Mouse (Mus musculus): ENCODE results near the gene Prex1. TPM values are rescaled to one million over a fixed set of nuclear protein-coding genes. Genes with fewer than 3 reads are reported as not detected.

Gene Prex1
- total and polyA plus RNA-seq, 3 experiments: 3.8 to 21.6 (median 5.9) TPM

- H3K4me1 ChIP-seq (ENCODE audit: insufficient read depth, low read depth, low read length): peaks cover 13% of the 10 kb centered on the region
- no peaks in the 10 kb centered on the region; the same call in 1 of the 2 replicates for H3K27me3 ChIP-seq (ENCODE audit: insufficient read depth, low read length)
- no peak for ATAC-seq (ENCODE audit: extremely low read depth, insufficient number of reproducible peaks, low FRiP score, poor library complexity, severe bottlenecking)
- no peak for TF ChIP-seq TAL1 (conservative IDR thresholded peaks at IDR 0.05; ENCODE audit: low read depth, low read length)
- no peak overlapping the region for H3K4me3 ChIP-seq (ENCODE audit: low read depth, low read length)
- no peaks in the 10 kb centered on the region for H3K9me3 ChIP-seq (replicated peaks)
- DNase-seq (ENCODE audit: low spot score): no peak
- H3K36me3 ChIP-seq (replicated peaks): no peaks in the 10 kb centered on the region
These were observed 32.2 kb upstream of the Prex1 start for GRCm38 (mm10) chr2:166745849-166746248.

DNA sequence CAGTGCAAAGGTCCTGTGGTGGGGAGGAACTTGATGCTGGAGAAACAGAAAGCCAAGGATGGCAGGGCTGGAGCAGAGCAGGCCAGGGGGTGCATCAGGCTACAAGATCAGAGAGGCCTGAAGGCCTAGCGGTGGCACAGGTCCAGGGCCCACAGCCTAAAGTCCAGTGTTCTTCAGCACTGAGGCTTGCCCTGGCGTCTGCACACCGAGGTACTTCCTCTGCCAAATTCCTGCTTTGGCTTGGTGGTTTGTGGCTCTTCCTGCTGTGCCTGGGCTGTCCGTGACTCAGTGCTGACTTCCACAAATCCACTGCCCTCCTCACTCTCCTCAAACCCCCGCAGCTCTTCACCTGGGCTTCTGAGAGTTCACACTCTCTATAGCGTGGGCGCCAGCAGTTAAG lies 30.8 kb upstream of the Prex1 start:
- Histone ChIP-seq H3K4me3 (ENCODE audit: low read depth, low read length) (no peak overlapping the region), H3K9me3 (replicated peaks) (no peaks in the 10 kb centered on the region), H3K27me3 (ENCODE audit: insufficient read depth, low read length) (peaks cover 5% of the 10 kb centered on the region; the same call in 1 of the 2 replicates), H3K36me3 (replicated peaks) (no peaks in the 10 kb centered on the region), H3K4me1 (ENCODE audit: insufficient read depth, low read depth, low read length) (peaks cover 13% of the 10 kb centered on the region)
- ATAC-seq (ENCODE audit: extremely low read depth, insufficient number of reproducible peaks, low FRiP score, poor library complexity, severe bottlenecking) (no peak), DNase-seq (ENCODE audit: low spot score) (no peak)
- no peak for TF ChIP-seq GATA2 (IDR thresholded peaks at IDR 0.05; ENCODE audit: borderline replicate concordance, low read depth, low read length)
- no peak for TF ChIP-seq CTCF (IDR thresholded peaks at IDR 0.05; ENCODE audit: low read depth, low read length)
- TF ChIP-seq GATA1 (IDR thresholded peaks at IDR 0.05; ENCODE audit: borderline replicate concordance, low read length): no peak
- no peak for TF ChIP-seq POLR2AphosphoS5 (IDR thresholded peaks at IDR 0.05; ENCODE audit: insufficient replicate concordance, low read depth, low read length)
- no peak for TF ChIP-seq TAL1 (conservative IDR thresholded peaks at IDR 0.05; ENCODE audit: low read depth, low read length)

DNA sequence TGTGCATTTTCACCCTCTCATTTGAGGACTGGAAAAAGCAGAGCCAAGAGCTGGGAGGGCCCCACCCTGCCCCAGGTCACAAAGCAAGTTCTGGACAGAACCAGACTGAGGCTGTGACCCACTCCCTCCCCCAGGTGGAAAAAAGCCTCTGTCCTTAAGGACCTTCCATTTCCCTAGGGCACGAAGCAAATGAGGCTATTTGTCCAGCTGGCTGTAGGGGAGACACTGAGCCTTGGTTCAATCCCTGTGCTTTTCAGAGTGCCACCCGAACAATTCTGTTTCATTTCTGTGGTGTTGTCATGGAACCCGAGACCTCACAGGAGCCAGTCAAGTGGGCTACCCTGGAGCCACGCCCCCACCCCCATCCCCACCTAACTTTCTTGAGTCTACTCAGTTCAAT lies 29.9 kb upstream of the Prex1 start:
- ATAC-seq (ENCODE audit: extremely low read depth, insufficient number of reproducible peaks, low FRiP score, poor library complexity, severe bottlenecking): no peak
- Histone ChIP-seq H3K27me3 (ENCODE audit: insufficient read depth, low read length) (peaks cover 5% of the 10 kb centered on the region; the same call in 1 of the 2 replicates), H3K4me3 (ENCODE audit: low read depth, low read length) (no peak overlapping the region), H3K9me3 (replicated peaks) (no peaks in the 10 kb centered on the region), H3K4me1 (ENCODE audit: insufficient read depth, low read depth, low read length) (peaks cover 13% of the 10 kb centered on the region), H3K36me3 (replicated peaks) (no peaks in the 10 kb centered on the region)
- TF ChIP-seq CTCF (IDR thresholded peaks at IDR 0.05; ENCODE audit: low read depth, low read length): no peak
- no peak for TF ChIP-seq TAL1 (conservative IDR thresholded peaks at IDR 0.05; ENCODE audit: low read depth, low read length)
- DNase-seq (ENCODE audit: low spot score): no peak

DNA sequence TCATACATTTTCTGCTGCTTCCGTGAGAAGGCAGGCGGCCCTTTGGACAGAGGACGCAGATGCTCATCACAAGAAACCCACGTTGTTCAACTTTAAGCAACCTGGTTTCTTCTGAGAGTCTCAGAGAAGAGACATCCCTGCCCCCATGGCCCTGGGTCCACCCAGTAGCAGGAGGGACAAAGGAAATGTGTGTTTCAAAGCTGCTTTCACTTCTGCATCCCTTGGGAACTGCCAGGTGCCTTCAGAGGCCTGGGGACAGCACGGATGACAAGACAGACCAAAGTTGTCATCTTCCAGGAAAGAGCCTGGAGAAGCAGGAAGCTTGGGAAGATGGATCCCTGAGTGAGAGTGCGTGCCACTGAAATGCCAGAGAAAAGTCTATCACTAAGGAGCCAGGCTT lies 27.8 kb upstream of the Prex1 start:
- H3K4me3 ChIP-seq (ENCODE audit: low read depth, low read length): no peak overlapping the region
- H3K36me3 ChIP-seq (replicated peaks): no peaks in the 10 kb centered on the region
- ATAC-seq (ENCODE audit: extremely low read depth, insufficient number of reproducible peaks, low FRiP score, poor library complexity, severe bottlenecking): no peak
- no peaks in the 10 kb centered on the region for H3K9me3 ChIP-seq (replicated peaks)
- H3K27me3 ChIP-seq (ENCODE audit: insufficient read depth, low read length): peaks cover 5% of the 10 kb centered on the region; the same call in 1 of the 2 replicates
- peaks cover 8% of the 10 kb centered on the region for H3K4me1 ChIP-seq (ENCODE audit: insufficient read depth, low read depth, low read length)
- no peak for TF ChIP-seq POLR2AphosphoS5 (IDR thresholded peaks at IDR 0.05; ENCODE audit: insufficient replicate concordance, low read depth, low read length)
- TF ChIP-seq TAL1 (conservative IDR thresholded peaks at IDR 0.05; ENCODE audit: low read depth, low read length): no peak
- TF ChIP-seq GATA2 (IDR thresholded peaks at IDR 0.05; ENCODE audit: borderline replicate concordance, low read depth, low read length): no peak
- TF ChIP-seq CTCF (IDR thresholded peaks at IDR 0.05; ENCODE audit: low read depth, low read length): no peak
- TF ChIP-seq GATA1 (IDR thresholded peaks at IDR 0.05; ENCODE audit: borderline replicate concordance, low read length): no peak
- no peak for DNase-seq (ENCODE audit: low spot score)

DNA sequence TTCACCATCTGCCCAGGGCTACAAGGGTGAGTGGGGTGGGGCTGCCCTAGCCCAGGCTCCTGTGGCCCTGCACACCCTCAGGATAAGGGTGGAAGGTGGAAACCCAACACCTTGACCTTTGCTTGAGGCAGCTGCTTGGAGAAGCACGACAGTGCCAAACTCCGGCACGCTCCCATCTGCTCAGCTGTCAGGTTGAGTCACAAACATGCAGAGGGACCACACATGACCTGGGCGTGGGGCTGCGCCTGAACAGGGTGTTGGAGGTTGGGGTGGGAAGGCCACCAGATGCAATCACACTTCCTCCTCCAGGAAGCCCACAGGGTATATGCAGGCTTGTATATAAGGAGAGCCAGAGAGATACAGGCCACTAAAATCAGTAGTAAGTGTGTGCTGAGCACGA lies 26.8 kb upstream of the Prex1 start:
- Histone ChIP-seq H3K9me3 (replicated peaks) (no peaks in the 10 kb centered on the region), H3K36me3 (replicated peaks) (no peaks in the 10 kb centered on the region), H3K27me3 (ENCODE audit: insufficient read depth, low read length) (peaks cover 5% of the 10 kb centered on the region; the same call in 1 of the 2 replicates), H3K4me1 (ENCODE audit: insufficient read depth, low read depth, low read length) (no peaks in the 10 kb centered on the region), H3K4me3 (ENCODE audit: low read depth, low read length) (no peak overlapping the region)
- DNase-seq (ENCODE audit: low spot score): no peak
- no peak for TF ChIP-seq CTCF (IDR thresholded peaks at IDR 0.05; ENCODE audit: low read depth, low read length)
- TF ChIP-seq POLR2AphosphoS5 (IDR thresholded peaks at IDR 0.05; ENCODE audit: insufficient replicate concordance, low read depth, low read length): no peak
- TF ChIP-seq GATA2 (IDR thresholded peaks at IDR 0.05; ENCODE audit: borderline replicate concordance, low read depth, low read length): no peak
- TF ChIP-seq GATA1 (IDR thresholded peaks at IDR 0.05; ENCODE audit: borderline replicate concordance, low read length): no peak
- no peak for TF ChIP-seq TAL1 (conservative IDR thresholded peaks at IDR 0.05; ENCODE audit: low read depth, low read length)
- ATAC-seq (ENCODE audit: extremely low read depth, insufficient number of reproducible peaks, low FRiP score, poor library complexity, severe bottlenecking): no peak

DNA sequence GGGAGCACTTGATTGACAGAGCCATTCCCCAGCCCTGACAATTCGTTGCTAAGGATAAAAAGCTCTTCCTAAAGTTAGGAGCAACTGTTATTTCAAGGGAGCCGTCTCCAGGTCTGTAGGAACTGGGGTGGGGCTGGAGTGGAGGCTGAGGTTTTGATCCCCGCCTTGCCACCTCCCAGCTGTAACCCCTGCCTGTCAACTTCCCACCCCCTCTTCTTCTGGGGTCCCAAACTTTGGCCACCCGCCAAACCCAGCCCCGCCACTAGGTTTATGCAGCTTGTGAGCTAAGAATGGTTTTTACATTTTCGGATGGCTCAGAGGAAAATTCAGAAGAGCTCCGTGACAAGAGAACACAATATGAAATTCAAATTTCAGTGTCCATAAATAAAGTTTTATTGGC lies 23.7 kb upstream of the Prex1 start:
- H3K4me1 ChIP-seq (ENCODE audit: insufficient read depth, low read depth, low read length): no peaks in the 10 kb centered on the region
- no peaks in the 10 kb centered on the region for H3K36me3 ChIP-seq (replicated peaks)
- ATAC-seq (ENCODE audit: extremely low read depth, insufficient number of reproducible peaks, low FRiP score, poor library complexity, severe bottlenecking): no peak
- H3K4me3 ChIP-seq (ENCODE audit: low read depth, low read length): no peak overlapping the region
- no peak for TF ChIP-seq CTCF (IDR thresholded peaks at IDR 0.05; ENCODE audit: low read depth, low read length)
- no peak for TF ChIP-seq GATA1 (IDR thresholded peaks at IDR 0.05; ENCODE audit: borderline replicate concordance, low read length)
- TF ChIP-seq GATA2 (IDR thresholded peaks at IDR 0.05; ENCODE audit: borderline replicate concordance, low read depth, low read length): no peak
- TF ChIP-seq TAL1 (conservative IDR thresholded peaks at IDR 0.05; ENCODE audit: low read depth, low read length): no peak
- no peak for TF ChIP-seq POLR2AphosphoS5 (IDR thresholded peaks at IDR 0.05; ENCODE audit: insufficient replicate concordance, low read depth, low read length)
- DNase-seq (ENCODE audit: low spot score): no peak
- H3K27me3 ChIP-seq (ENCODE audit: insufficient read depth, low read length): peaks cover 5% of the 10 kb centered on the region; the same call in 1 of the 2 replicates
- H3K9me3 ChIP-seq (replicated peaks): no peaks in the 10 kb centered on the region

- Histone ChIP-seq H3K4me1 (ENCODE audit: insufficient read depth, low read depth, low read length) (no peaks in the 10 kb centered on the region), H3K4me3 (ENCODE audit: low read depth, low read length) (no peak overlapping the region), H3K27me3 (ENCODE audit: insufficient read depth, low read length) (peaks cover 5% of the 10 kb centered on the region; the same call in 1 of the 2 replicates), H3K36me3 (replicated peaks) (no peaks in the 10 kb centered on the region), H3K9me3 (replicated peaks) (no peaks in the 10 kb centered on the region)
- no peak for DNase-seq (ENCODE audit: low spot score)
- ATAC-seq (ENCODE audit: extremely low read depth, insufficient number of reproducible peaks, low FRiP score, poor library complexity, severe bottlenecking): no peak
- TF ChIP-seq TAL1 (conservative IDR thresholded peaks at IDR 0.05; ENCODE audit: low read depth, low read length) (no peak), POLR2AphosphoS5 (IDR thresholded peaks at IDR 0.05; ENCODE audit: insufficient replicate concordance, low read depth, low read length) (no peak), GATA2 (IDR thresholded peaks at IDR 0.05; ENCODE audit: borderline replicate concordance, low read depth, low read length) (no peak), CTCF (IDR thresholded peaks at IDR 0.05; ENCODE audit: low read depth, low read length) (no peak), GATA1 (IDR thresholded peaks at IDR 0.05; ENCODE audit: borderline replicate concordance, low read length) (no peak)
These were observed 21.9 kb upstream of the Prex1 start for GRCm38 (mm10) chr2:166735469-166736001.
